Mouse (Mus musculus): Measurements from ENCODE around the gene Klhl10. TPM values are rescaled to one million over a fixed set of nuclear protein-coding genes. Genes with fewer than 3 reads are reported as not detected.
A peak's percentile ranks its signal among the peaks of the same experiment; 100 is the strongest.

The Klhl10 gene
- polyA plus RNA-seq, 1 experiment from 2014 or later, result 0.40 TPM

GRCm38 (mm10) chr11:100479152-100479551, 37.4 kb downstream of the Klhl10 start:
- H3K9me3 ChIP-seq (ENCODE audit: low read length), result no peaks in the 10 kb centered on the region
- H3K27me3 ChIP-seq (ENCODE audit: insufficient read depth, low read length), result no peaks in the 10 kb centered on the region
- no peak for ATAC-seq (ENCODE audit: low FRiP score, low TSS enrichment)
- peaks cover 60% of the 10 kb centered on the region for H3K36me3 ChIP-seq (ENCODE audit: insufficient read depth, low read length)
- H3K4me1 ChIP-seq (ENCODE audit: insufficient read depth, low read length), result no peaks in the 10 kb centered on the region
- H3K4me2 ChIP-seq (replicated peaks; ENCODE audit: low read depth, low read length), result no peak overlapping the region
- H3K4me3 ChIP-seq (ENCODE audit: low read length), result no peak overlapping the region
- WGBS, result 54% methylated on average over 7 of the region's 7 CpGs
- no peak overlapping the region for H3K27ac ChIP-seq (ENCODE audit: low read length)
- no peak overlapping the region for H3K9ac ChIP-seq (replicated peaks; ENCODE audit: low read length)

- Histone ChIP-seq H3K27me3 (ENCODE audit: insufficient read depth, low read length) (no peaks in the 10 kb centered on the region), H3K36me3 (ENCODE audit: insufficient read depth, low read length) (peaks cover 66% of the 10 kb centered on the region), H3K9ac (replicated peaks; ENCODE audit: low read length) (no peak overlapping the region), H3K27ac (ENCODE audit: low read length) (no peak overlapping the region), H3K4me1 (ENCODE audit: insufficient read depth, low read length) (no peaks in the 10 kb centered on the region), H3K9me3 (ENCODE audit: low read length) (no peaks in the 10 kb centered on the region), H3K4me2 (replicated peaks; ENCODE audit: low read depth, low read length) (no peak overlapping the region), H3K4me3 (ENCODE audit: low read length) (no peak overlapping the region)
- ATAC-seq (ENCODE audit: low FRiP score, low TSS enrichment), result no peak
- WGBS, result 96% methylated on average over 3 of the region's 3 CpGs
Observed at GRCm38 (mm10) chr11:100484461-100484860, 42.7 kb downstream of the Klhl10 start.

- 81% methylated on average over 8 of the region's 8 CpGs for WGBS
- Histone ChIP-seq H3K27me3 (ENCODE audit: insufficient read depth, low read length) (no peaks in the 10 kb centered on the region), H3K27ac (ENCODE audit: low read length) (no peak overlapping the region), H3K4me1 (ENCODE audit: insufficient read depth, low read length) (no peaks in the 10 kb centered on the region), H3K9me3 (ENCODE audit: low read length) (no peaks in the 10 kb centered on the region), H3K36me3 (ENCODE audit: insufficient read depth, low read length) (peaks cover 66% of the 10 kb centered on the region), H3K9ac (replicated peaks; ENCODE audit: low read length) (no peak overlapping the region), H3K4me2 (replicated peaks; ENCODE audit: low read depth, low read length) (no peak overlapping the region), H3K4me3 (ENCODE audit: low read length) (no peak overlapping the region)
- ATAC-seq (ENCODE audit: low FRiP score, low TSS enrichment), result 0 out of 2 replicates have a peak, but pooled peaks have one; percentile 46
Observed at GRCm38 (mm10) chr11:100485801-100486538, 44.3 kb downstream of the Klhl10 start.

- WGBS, result 93% methylated on average over 6 of the region's 6 CpGs
- peaks cover 77% of the 10 kb centered on the region for H3K36me3 ChIP-seq (ENCODE audit: insufficient read depth, low read length)
- H3K4me2 ChIP-seq (replicated peaks; ENCODE audit: low read depth, low read length), result no peak overlapping the region
- H3K9ac ChIP-seq (replicated peaks; ENCODE audit: low read length), result no peak overlapping the region
- no peaks in the 10 kb centered on the region for H3K4me1 ChIP-seq (ENCODE audit: insufficient read depth, low read length)
- ATAC-seq (ENCODE audit: low FRiP score, low TSS enrichment), result no peak
- H3K9me3 ChIP-seq (ENCODE audit: low read length), result no peaks in the 10 kb centered on the region
- H3K27me3 ChIP-seq (ENCODE audit: insufficient read depth, low read length), result no peaks in the 10 kb centered on the region
- no peak overlapping the region for H3K27ac ChIP-seq (ENCODE audit: low read length)
- no peak overlapping the region for H3K4me3 ChIP-seq (ENCODE audit: low read length)
Observed at GRCm38 (mm10) chr11:100490951-100491350, 49.2 kb downstream of the Klhl10 start.

- WGBS, result 91% methylated on average over 12 of the region's 12 CpGs
- no peak overlapping the region for H3K27ac ChIP-seq (ENCODE audit: low read length)
Observed at GRCm38 (mm10) chr11:100493771-100494170, 52.1 kb downstream of the Klhl10 start.

GRCm38 (mm10) chr11:100500241-100500640, 58.5 kb downstream of the Klhl10 start:
- Histone ChIP-seq H3K36me3 (ENCODE audit: insufficient read depth, low read length) (peaks cover 70% of the 10 kb centered on the region), H3K9me3 (ENCODE audit: low read length) (no peaks in the 10 kb centered on the region), H3K4me3 (ENCODE audit: low read length) (no peak overlapping the region), H3K4me2 (replicated peaks; ENCODE audit: low read depth, low read length) (no peak overlapping the region), H3K27ac (ENCODE audit: low read length) (no peak overlapping the region), H3K9ac (replicated peaks; ENCODE audit: low read length) (no peak overlapping the region), H3K4me1 (ENCODE audit: insufficient read depth, low read length) (no peaks in the 10 kb centered on the region), H3K27me3 (ENCODE audit: insufficient read depth, low read length) (no peaks in the 10 kb centered on the region)
- no peak for ATAC-seq (ENCODE audit: low FRiP score, low TSS enrichment)
- 83% methylated on average over 3 of the region's 3 CpGs for WGBS

More at GRCm38 (mm10) chr11:100493771-100494170, 52.1 kb downstream of the Klhl10 start:
- no peaks in the 10 kb centered on the region for H3K27me3 ChIP-seq (ENCODE audit: insufficient read depth, low read length)
- H3K4me3 ChIP-seq (ENCODE audit: low read length), result no peak overlapping the region
- H3K4me1 ChIP-seq (ENCODE audit: insufficient read depth, low read length), result no peaks in the 10 kb centered on the region
- ATAC-seq (ENCODE audit: low FRiP score, low TSS enrichment), result no peak
- H3K9me3 ChIP-seq (ENCODE audit: low read length), result no peaks in the 10 kb centered on the region
- no peak overlapping the region for H3K9ac ChIP-seq (replicated peaks; ENCODE audit: low read length)
- peaks cover 90% of the 10 kb centered on the region for H3K36me3 ChIP-seq (ENCODE audit: insufficient read depth, low read length)
- no peak overlapping the region for H3K4me2 ChIP-seq (replicated peaks; ENCODE audit: low read depth, low read length)

GRCm38 (mm10) chr11:100500651-100501050, 58.9 kb downstream of the Klhl10 start:
- WGBS, result 65% methylated on average over 7 of the region's 7 CpGs
- H3K27ac ChIP-seq (ENCODE audit: low read length), result no peak overlapping the region
- H3K9me3 ChIP-seq (ENCODE audit: low read length), result no peaks in the 10 kb centered on the region
- peaks cover 69% of the 10 kb centered on the region for H3K36me3 ChIP-seq (ENCODE audit: insufficient read depth, low read length)
- no peaks in the 10 kb centered on the region for H3K27me3 ChIP-seq (ENCODE audit: insufficient read depth, low read length)
- no peaks in the 10 kb centered on the region for H3K4me1 ChIP-seq (ENCODE audit: insufficient read depth, low read length)
- no peak overlapping the region for H3K4me3 ChIP-seq (ENCODE audit: low read length)
- ATAC-seq (ENCODE audit: low FRiP score, low TSS enrichment), result no peak
- H3K9ac ChIP-seq (replicated peaks; ENCODE audit: low read length), result no peak overlapping the region
- H3K4me2 ChIP-seq (replicated peaks; ENCODE audit: low read depth, low read length), result no peak overlapping the region

GRCm38 (mm10) chr11:100501321-100501720, 59.6 kb downstream of the Klhl10 start:
- H3K36me3 ChIP-seq (ENCODE audit: insufficient read depth, low read length), result peaks cover 69% of the 10 kb centered on the region
- H3K9ac ChIP-seq (replicated peaks; ENCODE audit: low read length), result no peak overlapping the region
- H3K4me2 ChIP-seq (replicated peaks; ENCODE audit: low read depth, low read length), result no peak overlapping the region
- ATAC-seq (ENCODE audit: low FRiP score, low TSS enrichment), result no peak
- no peaks in the 10 kb centered on the region for H3K9me3 ChIP-seq (ENCODE audit: low read length)
- WGBS, result 57% methylated on average over 6 of the region's 6 CpGs
- no peak overlapping the region for H3K4me3 ChIP-seq (ENCODE audit: low read length)
- no peak overlapping the region for H3K27ac ChIP-seq (ENCODE audit: low read length)
- no peaks in the 10 kb centered on the region for H3K27me3 ChIP-seq (ENCODE audit: insufficient read depth, low read length)
- no peaks in the 10 kb centered on the region for H3K4me1 ChIP-seq (ENCODE audit: insufficient read depth, low read length)

GRCm38 (mm10) chr11:100504990-100505660, 63.4 kb downstream of the Klhl10 start:
- H3K9me3 ChIP-seq (ENCODE audit: low read length), result no peaks in the 10 kb centered on the region
- H3K4me1 ChIP-seq (ENCODE audit: insufficient read depth, low read length), result no peaks in the 10 kb centered on the region
- ATAC-seq (ENCODE audit: low FRiP score, low TSS enrichment), result no peak
- H3K27me3 ChIP-seq (ENCODE audit: insufficient read depth, low read length), result no peaks in the 10 kb centered on the region
- no peak overlapping the region for H3K4me3 ChIP-seq (ENCODE audit: low read length)
- no peak overlapping the region for H3K4me2 ChIP-seq (replicated peaks; ENCODE audit: low read depth, low read length)
- H3K36me3 ChIP-seq (ENCODE audit: insufficient read depth, low read length), result peaks cover 51% of the 10 kb centered on the region
- H3K27ac ChIP-seq (ENCODE audit: low read length), result no peak overlapping the region
- no peak overlapping the region for H3K9ac ChIP-seq (replicated peaks; ENCODE audit: low read length)
- WGBS, result 93% methylated on average over 12 of the region's 12 CpGs

GRCm38 (mm10) chr11:100505997-100506396, 64.3 kb downstream of the Klhl10 start:
- WGBS, result 91% methylated on average over 8 of the region's 8 CpGs
- no peak overlapping the region for H3K4me3 ChIP-seq (ENCODE audit: low read length)
- H3K9me3 ChIP-seq (ENCODE audit: low read length), result no peaks in the 10 kb centered on the region

More at GRCm38 (mm10) chr11:100505997-100506396, 64.3 kb downstream of the Klhl10 start:
- Histone ChIP-seq H3K27me3 (ENCODE audit: insufficient read depth, low read length) (no peaks in the 10 kb centered on the region), H3K36me3 (ENCODE audit: insufficient read depth, low read length) (peaks cover 52% of the 10 kb centered on the region), H3K4me1 (ENCODE audit: insufficient read depth, low read length) (no peaks in the 10 kb centered on the region), H3K9ac (replicated peaks; ENCODE audit: low read length) (no peak overlapping the region), H3K27ac (ENCODE audit: low read length) (no peak overlapping the region), H3K4me2 (replicated peaks; ENCODE audit: low read depth, low read length) (no peak overlapping the region)
- no peak for ATAC-seq (ENCODE audit: low FRiP score, low TSS enrichment)

All from kidney, embryonic 16.5 days (tissue).